Mouse (Mus musculus) embryonic facial prominence, embryonic 14.5 days (tissue): ENCODE measurements around the gene Gm10799. TPM values are rescaled to one million over a fixed set of nuclear protein-coding genes. Genes with fewer than 3 reads are reported as not detected.

ENCODE experiments used
- ATAC-seq: fragments of 200-750 bp; cut with Nextera tagmentation; 2 replicates; pipeline ENCODE4 v1.8.0; 2017; ENCODE audit warnings: low read depth, moderate number of reproducible peaks, moderate TSS enrichment
- DNase-seq: peaks from one replicate; pipeline ENCODE4 v3.0.0-alpha.2; 2015; ENCODE audit warnings: low spot score
- H3K27ac ChIP-seq: fragments of 300-500 bp; sonication (generic); replicated peaks from 2 replicates; pipeline ENCODE4 v1.5.1; 2014; ENCODE audit warnings: low read depth, mild to moderate bottlenecking, low read length, moderate library complexity
- H3K27me3 ChIP-seq: fragments of 300-500 bp; sonication (generic); replicated peaks from 2 replicates; pipeline ENCODE4 v1.6.1; 2014; ENCODE audit warnings: low read length; ENCODE audit not compliant: control insufficient read depth, insufficient read depth
- H3K36me3 ChIP-seq: fragments of 300-500 bp; sonication (generic); 2 replicates; pipeline ENCODE4 v1.6.1; 2014; ENCODE audit warnings: low read length, mixed read lengths; ENCODE audit not compliant: control insufficient read depth, insufficient read depth
- H3K4me1 ChIP-seq: fragments of 300-500 bp; sonication (generic); 2 replicates; pipeline ENCODE4 v1.6.1; 2014; ENCODE audit warnings: antibody characterized with exemption, low read length; ENCODE audit not compliant: control insufficient read depth, insufficient read depth
- H3K4me2 ChIP-seq: fragments of 300-500 bp; sonication (generic); 2 replicates; pipeline ENCODE4 v1.6.1; 2014; ENCODE audit warnings: low read depth, mild to moderate bottlenecking, low read length, moderate library complexity, mixed read lengths
- H3K4me3 ChIP-seq: fragments of 300-500 bp; sonication (generic); 2 replicates; pipeline ENCODE4 v1.5.1; 2014; ENCODE audit warnings: low read depth, mild to moderate bottlenecking, low read length
- H3K9ac ChIP-seq: fragments of 300-500 bp; sonication (generic); 2 replicates; pipeline ENCODE4 v1.6.1; 2014; ENCODE audit warnings: low read depth, mild to moderate bottlenecking, low read length, moderate library complexity, mixed read lengths
- H3K9me3 ChIP-seq: fragments of 300-500 bp; sonication (generic); 2 replicates; pipeline ENCODE4 v1.6.1; 2016; ENCODE audit warnings: low read length; ENCODE audit not compliant: control insufficient read depth
- WGBS: fragments of 180-500 bp; shearing (Covaris S2); extraction: QIAGEN DNeasy Blood & Tissue Kit; methylation state at CpG from one replicate; pipeline ENCODE4 v1.1.7; 2014; 5-methylcytosine and 5-hydroxymethylcytosine counted together
- polyA plus RNA-seq: library from polyadenylated mRNA; unstranded; fragments of >200 nt; fragmentation: Nextera tagmentation; extraction: Ambion mirVana; gene quantifications from 2 replicates; pipeline ENCODE4 v1.2.1, GENCODE M21; 2014

Gene Gm10799
- polyA plus RNA-seq, 1 experiment from 2014 or later, result not detected

- H3K9ac ChIP-seq, result no peak overlapping the region
- H3K4me3 ChIP-seq, result no peak overlapping the region
- H3K27ac ChIP-seq, result no peak overlapping the region
- 97% methylated on average over 6 of the region's 6 CpGs for WGBS
- ATAC-seq (no peak), DNase-seq (no peak)
- peaks cover 26% of the 10 kb centered on the region for H3K36me3 ChIP-seq
- H3K4me1 ChIP-seq, result no peaks in the 10 kb centered on the region
- no peaks in the 10 kb centered on the region for H3K9me3 ChIP-seq
- H3K27me3 ChIP-seq, result no peaks in the 10 kb centered on the region
- no peak overlapping the region for H3K4me2 ChIP-seq
Measured at GRCm38 (mm10) chr2:104060996-104061395, 7.4 kb downstream of the Gm10799 start.

GRCm38 (mm10) chr2:104059786-104060185 lies 8.6 kb downstream of the Gm10799 start:
- Histone ChIP-seq H3K4me3 (no peak overlapping the region), H3K27ac (no peak overlapping the region), H3K9ac (no peak overlapping the region), H3K4me1 (no peaks in the 10 kb centered on the region), H3K4me2 (no peak overlapping the region), H3K9me3 (no peaks in the 10 kb centered on the region), H3K27me3 (no peaks in the 10 kb centered on the region), H3K36me3 (peaks cover 34% of the 10 kb centered on the region)
- ATAC-seq (no peak), DNase-seq (no peak)
- 72% methylated on average over 10 of the region's 10 CpGs for WGBS

GRCm38 (mm10) chr2:104058954-104059353 lies 9.4 kb downstream of the Gm10799 start:
- no peaks in the 10 kb centered on the region for H3K9me3 ChIP-seq
- H3K36me3 ChIP-seq, result peaks cover 42% of the 10 kb centered on the region
- H3K4me1 ChIP-seq, result no peaks in the 10 kb centered on the region
- H3K27me3 ChIP-seq, result no peaks in the 10 kb centered on the region
- H3K4me3 ChIP-seq, result no peak overlapping the region
- no peak overlapping the region for H3K9ac ChIP-seq
- no peak for DNase-seq
- WGBS, result 90% methylated on average over 4 of the region's 4 CpGs
- H3K4me2 ChIP-seq, result no peak overlapping the region
- no peak overlapping the region for H3K27ac ChIP-seq
- ATAC-seq, result no peak

- H3K9me3 ChIP-seq, result no peaks in the 10 kb centered on the region
- H3K4me3 ChIP-seq, result no peak overlapping the region
- DNase-seq (no peak), ATAC-seq (no peak)
- H3K27ac ChIP-seq, result no peak overlapping the region
- peaks cover 48% of the 10 kb centered on the region for H3K36me3 ChIP-seq
- 95% methylated on average over 1 of the region's 1 CpGs for WGBS
- no peaks in the 10 kb centered on the region for H3K4me1 ChIP-seq
- no peak overlapping the region for H3K4me2 ChIP-seq
- no peaks in the 10 kb centered on the region for H3K27me3 ChIP-seq
- H3K9ac ChIP-seq, result no peak overlapping the region
Measured at GRCm38 (mm10) chr2:104058381-104058780, 10.0 kb downstream of the Gm10799 start.

DNA sequence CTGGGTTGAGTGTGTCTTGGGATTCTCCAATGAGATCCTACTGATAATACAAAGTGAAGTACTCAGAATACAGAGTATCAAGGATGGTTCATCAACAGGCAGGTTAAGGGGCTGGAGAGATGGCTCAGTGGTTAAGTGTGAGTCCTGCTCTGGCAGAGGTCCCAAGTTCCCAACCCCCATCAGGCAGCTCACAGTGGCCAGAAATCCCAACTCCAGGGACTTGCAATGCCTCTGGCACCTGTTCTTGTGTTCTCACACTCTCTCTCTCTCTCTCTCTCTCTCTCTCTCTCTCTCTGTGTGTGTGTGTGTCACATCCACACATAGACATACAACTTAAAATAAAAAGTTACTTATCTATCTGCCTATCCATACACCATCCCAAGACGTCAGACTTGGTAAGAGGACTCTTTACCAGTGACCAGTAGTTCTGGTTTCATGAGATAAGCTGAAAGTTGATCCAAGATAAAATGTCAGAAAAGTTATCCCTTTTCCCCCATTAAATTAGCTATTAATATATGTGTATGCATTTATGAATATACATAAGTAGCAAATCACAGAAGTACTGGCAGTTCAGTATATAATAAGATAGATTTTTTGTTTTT lies 23.8 kb downstream of the Gm10799 start:
- Histone ChIP-seq H3K36me3 (peaks cover 64% of the 10 kb centered on the region), H3K27me3 (no peaks in the 10 kb centered on the region), H3K4me2 (no peak overlapping the region), H3K9ac (no peak overlapping the region), H3K4me1 (no peaks in the 10 kb centered on the region), H3K4me3 (no peak overlapping the region), H3K27ac (no peak overlapping the region), H3K9me3 (no peaks in the 10 kb centered on the region)
- DNase-seq (no peak), ATAC-seq (no peak)
- 79% methylated on average over 1 of the region's 1 CpGs for WGBS

GRCm38 (mm10) chr2:104043624-104044478 lies 24.5 kb downstream of the Gm10799 start:
- peaks cover 66% of the 10 kb centered on the region for H3K36me3 ChIP-seq
- no peak overlapping the region for H3K4me2 ChIP-seq
- H3K9ac ChIP-seq, result no peak overlapping the region
- H3K4me3 ChIP-seq, result no peak overlapping the region
- no peak overlapping the region for H3K27ac ChIP-seq
- DNase-seq, result peak; percentile 32
- no peak; the same call in 1 of the 2 replicates for ATAC-seq
- no peaks in the 10 kb centered on the region for H3K9me3 ChIP-seq
- WGBS, result 35% methylated on average over 4 of the region's 5 CpGs
- no peaks in the 10 kb centered on the region for H3K4me1 ChIP-seq
- H3K27me3 ChIP-seq, result no peaks in the 10 kb centered on the region

- H3K4me2 ChIP-seq, result no peak overlapping the region
- no peak for ATAC-seq
- H3K9ac ChIP-seq, result no peak overlapping the region
- no peak for DNase-seq
- WGBS, result 93% methylated on average over 15 of the region's 15 CpGs
- no peaks in the 10 kb centered on the region for H3K9me3 ChIP-seq
- no peak overlapping the region for H3K27ac ChIP-seq
- H3K4me1 ChIP-seq, result no peaks in the 10 kb centered on the region
- no peak overlapping the region for H3K4me3 ChIP-seq
- no peaks in the 10 kb centered on the region for H3K27me3 ChIP-seq
- H3K36me3 ChIP-seq, result peaks cover 60% of the 10 kb centered on the region
Measured at GRCm38 (mm10) chr2:104042766-104043165, 25.6 kb downstream of the Gm10799 start.

DNA sequence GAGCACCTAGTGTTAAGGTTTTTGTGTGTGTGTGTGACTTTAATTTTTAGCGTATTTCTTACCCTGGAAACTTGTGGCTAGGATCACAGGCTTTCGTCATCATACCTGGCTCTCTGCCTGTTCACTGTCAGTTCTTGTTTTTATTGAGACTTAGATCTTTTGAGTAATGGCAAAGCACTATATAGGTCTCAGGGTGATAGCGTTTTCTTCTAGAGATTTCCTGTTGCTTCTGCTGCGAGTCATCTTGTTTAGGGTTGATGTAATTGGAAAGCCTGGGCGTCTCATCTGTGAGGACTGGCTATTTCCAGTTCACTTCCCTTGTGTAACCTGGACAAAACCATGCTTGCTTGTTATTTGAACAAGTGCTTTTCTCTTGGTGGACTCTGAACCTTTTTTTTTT lies 26.7 kb downstream of the Gm10799 start:
- WGBS, result 65% methylated on average over 5 of the region's 5 CpGs
- Histone ChIP-seq H3K4me1 (no peaks in the 10 kb centered on the region), H3K4me2 (no peak overlapping the region), H3K36me3 (peaks cover 65% of the 10 kb centered on the region), H3K27ac (no peak overlapping the region), H3K4me3 (no peak overlapping the region), H3K27me3 (no peaks in the 10 kb centered on the region), H3K9ac (no peak overlapping the region), H3K9me3 (no peaks in the 10 kb centered on the region)
- ATAC-seq, result no peak
- DNase-seq, result no peak
